Mouse (Mus musculus): Measurements from ENCODE around the gene Ift27. TPM values are rescaled to one million over a fixed set of nuclear protein-coding genes. Genes with fewer than 3 reads are reported as not detected.

Gene Ift27
- total RNA-seq, 2 experiments from 2014 or later: 38.0 to 48.1 TPM

- peak in 1 of 2 experiments; percentile 32 for DNase-seq (ENCODE audit: low spot score in 2 of 2)
These were observed 749 bp downstream of the Ift27 start for GRCm38 (mm10) chr15:78172899-78173817.

DNA sequence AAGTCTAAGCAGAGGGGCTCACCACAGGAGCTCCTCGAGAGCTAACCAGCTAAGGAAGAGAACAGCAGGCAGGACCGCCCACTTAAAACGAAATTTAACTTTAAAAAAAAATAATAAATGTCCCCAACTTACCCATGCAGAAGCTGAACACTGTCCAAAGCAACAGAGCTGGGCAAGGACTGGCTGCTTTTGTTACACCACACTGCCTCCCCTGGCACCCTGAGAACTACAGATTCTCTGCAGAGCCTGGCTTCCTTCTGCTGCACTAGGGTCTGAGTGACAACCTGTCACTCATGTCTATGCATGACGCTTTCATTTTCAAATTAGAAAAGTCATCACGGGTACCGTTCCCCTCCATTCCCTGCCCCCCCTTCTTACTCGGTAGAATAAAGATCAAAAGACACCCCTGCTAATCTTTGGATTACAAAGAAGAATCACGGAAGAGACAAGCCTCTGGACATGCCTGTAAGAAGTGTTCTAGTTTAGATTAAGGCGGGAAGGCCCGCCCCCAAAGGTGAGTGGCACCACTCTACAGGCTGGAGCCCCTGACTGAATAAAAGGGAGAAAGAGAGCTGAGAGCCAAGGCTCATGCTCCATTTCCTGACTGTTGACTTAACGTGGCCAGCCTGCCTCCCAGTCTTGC, 1.5 kb downstream of the Ift27 start:
- no peak for DNase-seq (ENCODE audit: low spot score in 2 of 2)

DNA sequence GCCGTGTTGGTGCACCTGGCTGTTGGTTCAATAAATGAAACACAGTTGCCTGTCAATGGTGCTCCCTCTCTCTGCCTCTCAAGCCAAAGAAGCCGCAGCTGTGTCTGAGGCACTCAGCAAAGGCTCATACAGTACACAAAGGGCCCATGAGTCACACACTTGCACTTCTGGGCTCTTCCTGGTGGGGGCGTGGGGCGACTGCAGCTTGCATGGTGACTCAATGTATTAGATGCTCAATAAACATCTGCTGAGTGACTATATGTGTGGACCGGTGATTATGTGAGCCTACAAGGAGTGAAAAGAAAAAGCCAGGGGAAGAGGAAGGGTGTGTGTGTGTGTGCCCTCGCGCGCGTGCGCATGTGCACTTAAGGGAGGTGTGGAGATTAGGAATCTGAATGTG, 2.3 kb downstream of the Ift27 start:
- DNase-seq (ENCODE audit: low spot score in 2 of 2): no peak

GRCm38 (mm10) chr15:78170708-78171107, 3.2 kb downstream of the Ift27 start:
- DNase-seq (ENCODE audit: low spot score in 2 of 2): no peak

GRCm38 (mm10) chr15:78169566-78169965, 4.3 kb downstream of the Ift27 start:
- no peak for DNase-seq (ENCODE audit: low spot score in 2 of 2)

- DNase-seq (ENCODE audit: low spot score in 2 of 2): no peak
These were observed 8.6 kb downstream of the Ift27 start for GRCm38 (mm10) chr15:78165292-78165691.

DNA sequence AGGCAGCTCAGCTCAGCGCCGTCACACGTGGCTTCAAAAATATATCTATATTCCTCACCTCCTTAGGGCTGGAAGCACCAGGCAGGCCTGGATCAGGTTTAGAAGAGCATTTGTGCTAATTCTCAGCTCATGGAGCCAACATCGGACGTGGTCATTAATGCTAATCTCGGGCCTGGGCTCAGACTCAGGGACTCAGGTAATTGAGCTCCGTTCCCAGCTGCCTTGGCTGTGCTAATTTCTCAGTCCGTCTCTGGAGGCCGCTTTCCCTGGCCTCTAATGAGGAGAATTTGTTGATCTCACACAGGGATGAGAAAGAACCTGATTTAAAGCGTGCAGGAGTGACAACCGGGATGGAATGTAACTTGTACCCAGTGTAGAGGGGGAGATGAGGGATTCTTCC, 9.4 kb downstream of the Ift27 start:
- no peak for DNase-seq (ENCODE audit: low spot score in 2 of 2)

DNA sequence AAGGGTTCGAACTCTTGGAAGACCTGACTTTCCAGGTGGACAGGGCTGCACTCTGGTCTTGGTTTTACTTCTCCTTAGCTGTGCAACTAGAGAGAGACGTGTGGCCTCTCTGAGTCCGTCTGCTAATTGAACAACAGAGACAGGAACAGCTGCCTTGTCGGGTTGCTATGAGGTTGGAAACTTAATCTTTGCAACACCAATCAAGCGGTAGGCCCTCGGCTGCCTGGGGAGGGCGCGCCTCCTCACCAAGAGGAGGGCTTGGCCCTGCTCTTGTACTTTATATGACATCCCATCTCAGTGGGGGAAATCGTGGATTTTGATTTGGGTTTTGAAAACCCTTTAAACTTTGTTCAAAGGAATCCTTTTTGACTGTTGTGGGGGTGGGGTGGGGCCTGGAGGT, 12.0 kb downstream of the Ift27 start:
- DNase-seq (ENCODE audit: low spot score in 2 of 2): no peak

DNA sequence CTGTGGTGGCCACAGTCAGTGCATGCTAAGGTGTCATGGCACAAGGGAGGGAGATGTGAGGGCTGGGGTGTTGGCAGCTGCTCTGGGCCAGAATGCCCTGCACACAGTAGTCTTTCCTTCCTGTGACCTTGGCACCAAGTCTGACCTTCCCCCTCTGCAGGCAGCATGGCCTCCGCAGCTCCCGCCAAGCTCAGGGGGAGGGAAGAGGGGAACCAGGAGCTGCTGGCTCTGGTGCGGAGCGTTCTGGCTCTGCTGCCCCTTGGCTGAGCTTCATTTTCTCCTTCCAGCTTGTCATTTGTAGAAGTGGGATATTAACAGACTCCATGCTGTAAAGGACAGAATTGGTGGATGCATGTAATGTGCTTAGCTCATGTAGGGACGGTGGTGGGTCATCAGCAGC, 15.6 kb downstream of the Ift27 start:
- DNase-seq (ENCODE audit: low spot score in 2 of 2): no peak

GRCm38 (mm10) chr15:78157824-78158223, 16.1 kb downstream of the Ift27 start:
- no peak for DNase-seq (ENCODE audit: low spot score in 2 of 2)

DNA sequence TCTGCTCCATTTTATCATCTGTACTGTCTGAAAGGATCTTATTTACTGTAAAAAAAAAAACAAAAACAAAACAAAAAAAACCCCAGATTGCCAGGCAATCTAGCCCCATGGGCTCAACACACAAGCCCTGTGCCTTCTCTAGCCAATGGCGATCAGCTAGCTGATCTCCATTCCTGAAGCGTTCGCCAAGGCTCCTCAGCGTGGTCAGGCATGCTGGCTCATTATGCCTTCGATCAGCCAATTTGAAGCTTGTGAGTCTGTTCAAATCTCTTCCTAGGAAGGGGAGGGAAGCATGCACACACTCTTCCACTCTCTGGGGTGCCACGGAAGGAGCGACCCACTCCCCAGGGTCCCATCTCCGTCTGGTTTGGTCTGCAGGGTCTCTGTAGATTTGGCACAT, 16.6 kb downstream of the Ift27 start:
- no peak for DNase-seq (ENCODE audit: low spot score in 2 of 2)

DNA sequence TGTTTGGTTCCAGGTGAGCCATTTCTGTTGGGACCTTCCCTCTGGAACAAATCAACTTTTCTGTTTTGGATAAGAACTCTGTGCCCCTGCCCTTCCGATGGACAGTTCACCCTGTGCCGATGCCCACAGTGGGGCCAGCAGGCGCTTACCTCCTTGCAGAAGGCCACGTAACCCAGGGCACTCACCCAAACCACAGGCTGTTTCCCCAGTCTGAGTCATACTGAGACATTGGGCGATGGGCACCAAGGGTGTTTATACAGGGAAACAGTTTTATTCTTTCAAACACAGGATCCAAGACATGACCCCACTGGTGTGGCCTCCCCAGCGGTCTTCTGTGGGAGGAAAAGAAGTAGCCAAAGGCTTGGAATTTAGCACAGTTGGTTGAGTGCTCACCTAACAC, 18.5 kb downstream of the Ift27 start:
- no peak for DNase-seq (ENCODE audit: low spot score in 2 of 2)

DNA sequence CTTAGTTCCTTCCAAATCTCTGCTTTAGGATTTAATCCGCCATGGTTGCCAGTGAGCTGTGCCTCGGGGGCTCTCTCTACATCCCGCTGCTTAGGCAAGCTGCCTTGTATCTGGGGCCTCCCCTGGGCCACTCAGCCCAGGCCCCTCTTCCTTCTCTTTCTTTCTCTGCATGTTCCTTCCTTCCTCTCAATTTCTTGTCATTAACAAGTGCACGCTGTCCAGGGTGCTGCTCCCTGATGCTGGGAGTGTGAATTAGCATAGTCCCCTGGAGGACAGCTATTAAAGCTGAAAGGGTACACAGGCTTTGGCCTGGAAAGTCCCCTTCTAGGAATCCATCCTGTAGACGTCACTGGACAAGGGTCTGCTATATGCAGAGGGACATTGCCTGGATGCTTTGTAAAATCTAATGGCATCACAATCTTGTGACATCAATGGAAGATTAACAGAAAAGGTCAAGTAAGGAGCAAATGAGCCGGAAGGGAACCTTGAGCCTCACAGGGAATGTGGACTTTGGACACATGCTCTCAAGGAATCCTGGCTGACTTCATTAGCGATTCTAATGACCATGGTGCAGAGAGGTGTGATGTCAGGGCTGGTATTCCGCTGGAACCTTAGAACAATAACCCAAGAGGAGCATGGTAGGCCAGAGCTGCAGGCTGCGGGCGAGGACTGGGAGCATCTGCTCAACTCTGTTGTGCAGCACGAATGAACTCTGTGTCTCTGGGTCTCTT, 20.7 kb downstream of the Ift27 start:
- no peak for DNase-seq (ENCODE audit: low spot score in 2 of 2)

- DNase-seq (ENCODE audit: low spot score in 2 of 2): no peak
These were observed 25.3 kb downstream of the Ift27 start for GRCm38 (mm10) chr15:78148565-78148964.

GRCm38 (mm10) chr15:78140226-78140625, 33.7 kb downstream of the Ift27 start:
- no peak for DNase-seq (ENCODE audit: low spot score in 2 of 2)

- DNase-seq (ENCODE audit: low spot score in 2 of 2): no peak
These were observed 39.3 kb downstream of the Ift27 start for GRCm38 (mm10) chr15:78134606-78135005.

DNA sequence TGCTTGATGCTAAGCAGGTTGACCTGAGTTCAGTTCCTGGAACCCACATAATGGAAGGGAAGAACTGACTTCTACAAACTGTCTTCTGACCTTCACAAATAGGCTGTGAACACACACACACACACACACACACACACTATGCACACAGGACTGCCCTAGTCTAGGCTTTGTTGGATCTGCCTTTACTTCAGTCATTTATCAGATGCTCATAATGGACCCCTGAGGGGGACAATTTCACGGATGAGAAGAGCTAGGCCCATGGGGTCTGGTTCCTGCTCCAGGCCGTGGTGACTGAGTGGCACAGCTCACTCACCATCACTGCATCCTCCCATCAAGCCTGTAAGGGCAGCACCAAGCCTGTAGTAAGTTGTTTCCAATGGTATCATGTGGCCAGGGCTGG, 40.5 kb downstream of the Ift27 start:
- DNase-seq (ENCODE audit: low spot score in 2 of 2): no peak

DNA sequence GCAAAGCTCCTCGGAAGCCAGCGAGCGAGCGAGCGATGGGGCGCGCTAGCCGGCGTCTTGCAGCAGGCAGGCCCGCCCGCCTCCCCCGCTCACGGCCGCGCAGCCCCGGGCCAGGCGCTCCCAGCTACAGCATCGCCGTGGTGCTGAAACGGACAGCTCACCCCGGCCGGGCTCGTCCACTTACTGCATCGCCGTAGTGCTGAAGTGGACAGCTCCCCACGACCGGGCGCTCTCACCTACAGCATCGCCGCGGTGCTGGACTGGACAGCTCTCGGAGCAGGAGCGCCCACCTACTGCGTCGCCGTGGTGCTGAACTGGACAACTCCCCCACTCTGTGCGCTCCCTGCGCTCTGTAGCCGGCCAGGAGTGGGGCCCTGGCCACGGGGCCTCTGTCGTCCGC, 54.2 kb downstream of the Ift27 start, which contains the start of gene Cacng2:
Gene Cacng2 (minus strand): TSS at position 325 of the 400 bp plus-strand sequence.
- peak; percentile 97 to 99 for DNase-seq (ENCODE audit: low spot score in 2 of 2)

DNA sequence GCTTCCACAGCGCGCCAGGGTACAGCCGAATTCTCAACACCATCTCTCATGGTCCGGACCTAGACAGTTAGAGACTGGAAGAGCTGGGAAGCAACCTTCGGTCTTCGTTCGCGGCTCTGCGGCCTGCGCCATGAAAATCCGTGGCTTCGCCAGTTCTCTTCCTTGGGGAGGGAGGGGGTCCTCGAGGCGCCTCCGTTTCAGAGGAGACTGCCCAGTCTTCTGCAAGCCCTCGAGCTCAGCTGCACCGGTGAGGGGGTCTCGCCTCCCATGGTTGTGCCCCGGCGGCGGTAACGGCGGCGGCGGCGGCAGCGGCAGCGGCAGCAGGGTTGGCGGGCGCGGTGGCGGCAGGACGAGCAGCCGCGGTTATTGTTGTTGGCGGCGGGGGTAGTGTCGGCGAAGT, 54.7 kb downstream of the Ift27 start:
- DNase-seq (ENCODE audit: low spot score in 2 of 2): no peak

DNA sequence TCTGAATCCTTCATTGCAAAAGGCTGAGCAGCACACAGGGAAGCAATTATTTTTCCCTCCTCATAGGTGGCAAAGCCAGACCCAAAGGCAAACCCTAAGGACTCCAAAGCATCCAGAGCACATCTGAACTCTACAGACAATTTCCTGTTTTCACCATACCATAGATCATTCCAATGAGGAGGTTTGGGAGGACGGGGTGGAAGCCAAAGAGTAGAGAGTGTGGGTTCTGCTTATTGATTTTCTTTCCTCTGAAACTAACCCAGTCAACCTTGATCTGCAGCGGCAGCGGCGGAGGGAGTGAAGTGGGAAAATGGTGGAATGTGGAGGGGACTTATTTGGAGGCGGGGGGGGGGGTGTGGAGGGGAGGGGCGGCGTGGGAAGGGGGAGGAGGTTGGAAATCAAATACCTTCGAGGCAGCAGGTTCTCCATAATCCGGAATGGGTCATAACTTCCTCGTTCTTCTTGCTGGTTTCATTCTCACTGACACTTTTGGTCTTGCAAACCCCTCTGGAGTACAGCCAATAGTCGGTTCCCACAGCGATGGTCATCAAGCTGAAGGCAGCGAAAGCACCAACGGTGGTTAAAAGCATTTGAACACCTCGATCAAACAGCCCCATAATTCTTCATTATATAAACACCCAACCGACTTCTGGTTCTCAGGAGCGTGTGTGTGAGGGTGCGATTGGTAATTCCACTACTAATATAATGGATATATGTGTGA, 55.5 kb downstream of the Ift27 start:
- no peak for DNase-seq (ENCODE audit: low spot score in 2 of 2)

DNA sequence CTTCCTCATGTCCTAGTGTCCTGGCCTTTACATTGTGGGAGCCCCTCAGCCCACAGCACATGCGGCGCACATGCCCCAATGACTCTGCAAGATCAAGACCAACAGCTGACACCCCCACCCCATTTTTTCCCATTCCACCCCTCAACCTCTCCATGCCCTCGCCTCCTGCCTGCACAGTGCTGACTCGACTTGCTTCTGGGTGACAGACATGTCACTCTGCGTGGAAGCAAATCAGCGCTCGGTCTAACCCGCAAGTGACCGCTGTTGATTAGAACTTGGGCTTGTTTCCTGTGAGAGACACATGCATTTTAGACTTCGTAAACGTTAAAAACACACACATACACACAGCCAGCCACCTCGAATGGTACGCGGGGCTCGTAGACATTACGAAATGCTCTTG, 56.2 kb downstream of the Ift27 start:
- DNase-seq (ENCODE audit: low spot score in 2 of 2): no peak

Measured in gastrocnemius, postnatal 4 days (tissue).